Mouse (Mus musculus) forebrain, embryonic 12.5 days (tissue): ENCODE results near the gene Chek1. TPM values are rescaled to one million over a fixed set of nuclear protein-coding genes. Genes with fewer than 3 reads are reported as not detected.

Experiments
- ATAC-seq: fragments of 200-750 bp; cut with Nextera tagmentation; 2 replicates; pipeline ENCODE4 v1.8.0; 2017; ENCODE audit warnings: moderate TSS enrichment; ENCODE audit not compliant: low FRiP score
- H3K27ac ChIP-seq: fragments of 300-500 bp; sonication (generic); 2 replicates; pipeline ENCODE4 v1.5.1; 2016; ENCODE audit warnings: mild to moderate bottlenecking
- H3K27me3 ChIP-seq: fragments of 300-500 bp; sonication (generic); 2 replicates; pipeline ENCODE4 v1.6.1; 2016; ENCODE audit warnings: mild to moderate bottlenecking
- H3K36me3 ChIP-seq: fragments of 300-500 bp; sonication (generic); replicated peaks from 2 replicates; pipeline ENCODE4 v1.6.1; 2016; ENCODE audit warnings: mild to moderate bottlenecking
- H3K4me1 ChIP-seq: fragments of 300-500 bp; sonication (generic); 2 replicates; pipeline ENCODE4 v1.6.1; 2016
- H3K4me2 ChIP-seq: fragments of 300-500 bp; sonication (generic); 2 replicates; pipeline ENCODE4 v1.6.1; 2016; ENCODE audit warnings: mild to moderate bottlenecking, moderate library complexity
- H3K4me3 ChIP-seq: fragments of 300-500 bp; sonication (generic); replicated peaks from 2 replicates; pipeline ENCODE4 v1.5.1; 2016; ENCODE audit warnings: mild to moderate bottlenecking
- H3K9ac ChIP-seq: fragments of 300-500 bp; sonication (generic); 2 replicates; pipeline ENCODE4 v1.6.1; 2016; ENCODE audit warnings: mild to moderate bottlenecking
- H3K9me3 ChIP-seq: fragments of 300-500 bp; sonication (generic); 2 replicates; pipeline ENCODE4 v1.6.1; 2016
- WGBS: fragments of 180-500 bp; shearing (Covaris S2); methylation state at CpG from one replicate; pipeline ENCODE4 v1.1.7; 2016; 5-methylcytosine and 5-hydroxymethylcytosine counted together
- polyA plus RNA-seq: library from polyadenylated mRNA; unstranded; fragments of >200 nt; fragmentation: Nextera tagmentation; extraction: Ambion mirVana; gene quantifications from 2 replicates; pipeline ENCODE4 v1.2.1, GENCODE M21; 2016

Chek1 gene
- polyA plus RNA-seq, 1 experiment from 2014 or later: 55.7 TPM

GRCm38 (mm10) chr9:36687329-36687728, 39.5 kb downstream of the Chek1 start:
- H3K9ac ChIP-seq: no peak overlapping the region

GRCm38 (mm10) chr9:36681424-36681823, 45.4 kb downstream of the Chek1 start:
- H3K9me3 ChIP-seq: no peaks in the 10 kb centered on the region
- no peaks in the 10 kb centered on the region for H3K4me1 ChIP-seq
- H3K4me3 ChIP-seq: no peak overlapping the region
- 74% methylated on average over 2 of the region's 2 CpGs for WGBS
- no peak overlapping the region for H3K9ac ChIP-seq
- no peaks in the 10 kb centered on the region for H3K27me3 ChIP-seq
- no peak overlapping the region for H3K4me2 ChIP-seq
- no peaks in the 10 kb centered on the region for H3K36me3 ChIP-seq
- no peak for ATAC-seq
- no peak overlapping the region for H3K27ac ChIP-seq

More at GRCm38 (mm10) chr9:36687329-36687728, 39.5 kb downstream of the Chek1 start:
- no peaks in the 10 kb centered on the region for H3K27me3 ChIP-seq
- H3K36me3 ChIP-seq: no peaks in the 10 kb centered on the region
- no peak overlapping the region for H3K27ac ChIP-seq
- ATAC-seq: no peak
- no peak overlapping the region for H3K4me3 ChIP-seq
- no peaks in the 10 kb centered on the region for H3K4me1 ChIP-seq
- H3K9me3 ChIP-seq: no peaks in the 10 kb centered on the region
- H3K4me2 ChIP-seq: no peak overlapping the region

Other genes with a start within 250 kb of the Chek1 start
- gene Gm5615, start 185.1 kb downstream of the Chek1 start, polyA plus RNA-seq: not detected in 2 replicates
- not detected in 2 replicates for gene Gm17689, start 144.4 kb downstream of the Chek1 start, polyA plus RNA-seq
- not detected in 2 replicates for gene A630095E13Rik, start 83.7 kb downstream of the Chek1 start, polyA plus RNA-seq
- gene Acrv1, start 33.8 kb downstream of the Chek1 start, polyA plus RNA-seq: not detected in 2 replicates
- 132 and 144 TPM in 2 replicates for gene Stt3a, start 40.6 kb upstream of the Chek1 start, polyA plus RNA-seq
- gene Ei24, start 70.3 kb upstream of the Chek1 start, polyA plus RNA-seq: 111 and 118 TPM in 2 replicates
- gene Fez1, start 94.8 kb upstream of the Chek1 start, polyA plus RNA-seq: 446 and 473 TPM in 2 replicates